12 mouse cellular contexts compared by ENCODE assay signal in the genomic region with DNA sequence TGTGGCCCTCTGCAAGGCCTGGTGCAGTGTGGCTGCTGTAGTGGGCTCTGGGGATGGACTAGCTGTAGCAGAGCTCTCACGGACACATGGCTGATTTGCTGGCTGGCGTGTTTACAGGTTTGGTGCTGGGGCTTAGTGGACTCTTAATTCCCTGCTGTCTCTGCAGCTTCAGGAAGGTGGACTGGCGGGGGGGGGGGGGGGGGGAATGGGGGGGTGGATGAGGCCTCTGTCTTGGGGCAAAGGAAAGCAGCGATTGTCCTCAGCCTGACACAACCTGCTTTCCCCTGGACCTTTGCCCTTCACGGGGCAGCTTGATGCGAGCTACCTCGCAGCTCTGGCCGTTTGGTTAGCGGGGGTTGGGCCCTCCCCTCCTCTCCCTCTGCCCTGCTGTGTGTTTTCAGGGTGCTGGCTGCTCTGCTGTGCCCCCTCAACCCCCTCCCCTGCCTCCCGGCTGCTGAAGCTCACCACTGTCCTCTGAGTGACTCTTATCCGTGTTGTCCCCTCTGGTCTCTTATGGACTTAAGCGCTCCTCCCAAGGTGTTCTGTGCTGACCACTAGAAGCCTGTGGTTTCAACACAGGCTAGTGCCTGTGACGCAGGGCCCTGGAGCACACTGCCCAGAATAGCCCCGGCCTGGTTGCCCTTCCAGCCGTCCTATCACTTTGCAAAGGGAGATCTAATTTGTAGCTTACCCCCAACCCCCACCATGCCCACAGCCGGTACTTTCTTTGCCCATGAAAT. TPM values are rescaled to one million over a fixed set of nuclear protein-coding genes. Genes with fewer than 3 reads are reported as not detected.
DNase-seq lines count a peak whose midpoint lies in the region; ATAC-seq lines count a peak whose summit lies in the region.
"Had no signal": no experiment of that assay in that cellular context is flagged by ENCODE, and none has a peak within 500 bp of the region (broad histone marks: within the 10 kb centered on the region; RNA-seq: fewer than 3 reads in every experiment).

No protein-coding gene starts in this region.

- 44% methylated on average over 13 of the region's 16 CpGs for WGBS in embryonic facial prominence, embryonic 10.5 days
- WGBS in heart, embryonic 14.5 days = 31% methylated on average over 9 of the region's 16 CpGs

- H3K27me3 ChIP-seq in embryonic facial prominence, embryonic 10.5 days (replicated peaks; ENCODE audit: low read depth, poor library complexity, severe bottlenecking) = no peaks in the 10 kb centered on the region
- no peaks in the 10 kb centered on the region for H3K27me3 ChIP-seq in heart, embryonic 14.5 days (ENCODE audit: control insufficient read depth, insufficient read depth, low read length)
- H3K27me3 ChIP-seq: embryonic facial prominence, embryonic 12.5 days had no signal

- H3K27ac ChIP-seq in embryonic facial prominence, embryonic 10.5 days (replicated peaks) = peak overlapping the region; percentile 58; the same call in 1 of the 2 replicates
- H3K27ac ChIP-seq in heart, embryonic 14.5 days (replicated peaks in 1 of 2; ENCODE audit: control insufficient read depth in 1 of 2, insufficient read depth in 1 of 2, low read depth in 2 of 2, low read length in 2 of 2) = peak overlapping the region; percentile 75 to 77
- H3K27ac ChIP-seq: embryonic facial prominence, embryonic 12.5 days had no signal

- peak overlapping the region; percentile 35 for H3K4me2 ChIP-seq in heart, embryonic 14.5 days (ENCODE audit: low read length)
- H3K4me2 ChIP-seq: embryonic facial prominence, embryonic 12.5 days had no signal

- H3K9ac ChIP-seq in heart, embryonic 14.5 days (ENCODE audit: low read length) = peak overlapping the region; percentile 57
- H3K9ac ChIP-seq: embryonic facial prominence, embryonic 12.5 days had no signal

- H3K4me1 ChIP-seq in embryonic facial prominence, embryonic 10.5 days = peaks cover 23% of the 10 kb centered on the region
- peaks cover 10 to 15% of the 10 kb centered on the region in 2 experiments for H3K4me1 ChIP-seq in heart, embryonic 14.5 days (ENCODE audit: control insufficient read depth in 2 of 2, insufficient read depth in 2 of 2, low read length in 2 of 2)

- peaks cover 36% of the 10 kb centered on the region for H3K36me3 ChIP-seq in embryonic facial prominence, embryonic 10.5 days (replicated peaks)
- peaks cover 21% of the 10 kb centered on the region for H3K36me3 ChIP-seq in heart, embryonic 14.5 days (ENCODE audit: control insufficient read depth, insufficient read depth, low read length)

- no peak overlapping the region for H3K4me3 ChIP-seq in embryonic facial prominence, embryonic 10.5 days
- no peak overlapping the region for H3K4me3 ChIP-seq in heart, embryonic 14.5 days (ENCODE audit: control insufficient read depth in 1 of 2, insufficient read depth in 1 of 2, low read depth in 1 of 2, low read length in 2 of 2)
- H3K4me3 ChIP-seq: embryonic facial prominence, embryonic 12.5 days had no signal

- DNase-seq in gastrocnemius, adult 18-20 months (ENCODE audit: low spot score) = peak; percentile 85
- DNase-seq in gastrocnemius, postnatal 4 days (ENCODE audit: low spot score in 2 of 2) = no peak
- no peak for DNase-seq in embryonic facial prominence, embryonic 10.5 days (ENCODE audit: low spot score)
- peak; percentile 79 to 84 for DNase-seq in lung, adult 18-20 months
- DNase-seq in layer of hippocampus, adult 11-12 months (ENCODE audit: low spot score) = no peak
- DNase-seq in layer of hippocampus, postnatal 36 days = no peak
- DNase-seq in cerebellum, postnatal 25 days = no peak

- no peaks in the 10 kb centered on the region for H3K9me3 ChIP-seq in embryonic facial prominence, embryonic 10.5 days
- H3K9me3 ChIP-seq in heart, embryonic 14.5 days (ENCODE audit: control insufficient read depth, low read length) = no peaks in the 10 kb centered on the region
- H3K9me3 ChIP-seq: embryonic facial prominence, embryonic 12.5 days had no signal

- peak; percentile 67 for ATAC-seq in heart, embryonic 14.5 days (ENCODE audit: insufficient number of reproducible peaks, insufficient read depth, low FRiP score, low read depth)

RNA-seq across cellular contexts. Expression of gene Tmem63b, which starts 14.0 kb away (rescaled TPM):
- total RNA-seq in gastrocnemius, adult 18-20 months (2021) = 10 to 100 TPM; 65.0 to 70.8 TPM
- total RNA-seq in gastrocnemius, postnatal 4 days (2021) = 10 to 100 TPM; 48.6 to 56.4 TPM
- polyA plus RNA-seq in embryonic facial prominence, embryonic 10.5 days (2016; fragmentation: Nextera tagmentation; extraction: Ambion mirVana) = 41.6 and 51.6 TPM in 2 replicates
- polyA plus RNA-seq in heart, embryonic 14.5 days (2014; fragmentation: Nextera tagmentation; extraction: Ambion mirVana) = 31.2 and 32.4 TPM in 2 replicates
- 100 to 1,000 TPM; 171 to 180 TPM for total RNA-seq in layer of hippocampus, postnatal 36 days (2021)

RNA-seq across cellular contexts. Expression of gene Mrpl14, which starts 14.5 kb away (rescaled TPM):
- total RNA-seq in gastrocnemius, adult 18-20 months (2021) = 100 to 1,000 TPM; 119 to 165 TPM
- 10 to 100 TPM; 83.4 to 92.2 TPM for total RNA-seq in gastrocnemius, postnatal 4 days (2021)
- 156 and 170 TPM in 2 replicates for polyA plus RNA-seq in embryonic facial prominence, embryonic 10.5 days (2016; fragmentation: Nextera tagmentation; extraction: Ambion mirVana)
- polyA plus RNA-seq in heart, embryonic 14.5 days (2014; fragmentation: Nextera tagmentation; extraction: Ambion mirVana) = 148 and 155 TPM in 2 replicates
- total RNA-seq in layer of hippocampus, postnatal 36 days (2021) = 10 to 100 TPM; 39.5 to 43.9 TPM

RNA-seq across cellular contexts. Expression of gene 1600014C23Rik, which starts 33.0 kb away (rescaled TPM):
- total RNA-seq in gastrocnemius, adult 18-20 months (2021) = not detected
- not detected for total RNA-seq in gastrocnemius, postnatal 4 days (2021)
- not detected in 2 replicates for polyA plus RNA-seq in embryonic facial prominence, embryonic 10.5 days (2016; fragmentation: Nextera tagmentation; extraction: Ambion mirVana)
- 0.73 and 1.0 TPM in 2 replicates for polyA plus RNA-seq in heart, embryonic 14.5 days (2014; fragmentation: Nextera tagmentation; extraction: Ambion mirVana)
- not detected for total RNA-seq in layer of hippocampus, postnatal 36 days (2021)
- total RNA-seq: hematopoietic stem cell, adult 5-6 weeks had no signal
- polyA plus RNA-seq: limb, embryonic 11.5 days; small intestine, adult 2 months had no signal

RNA-seq across cellular contexts. Expression of gene Capn11, which starts 41.5 kb away (rescaled TPM):
- under 1 TPM; 0.21 to 0.66 TPM for total RNA-seq in gastrocnemius, adult 18-20 months (2021)
- 1 to 10 TPM in 1 of 2 experiments, under 1 TPM in 1; 0.10 to 1.5 TPM for total RNA-seq in gastrocnemius, postnatal 4 days (2021)
- 0.81 and 0.84 TPM in 2 replicates for polyA plus RNA-seq in embryonic facial prominence, embryonic 10.5 days (2016; fragmentation: Nextera tagmentation; extraction: Ambion mirVana)
- polyA plus RNA-seq in heart, embryonic 14.5 days (2014; fragmentation: Nextera tagmentation; extraction: Ambion mirVana) = 0.12 TPM in 1 of 2 replicates, not detected in the other
- total RNA-seq in layer of hippocampus, postnatal 36 days (2021) = 1 to 10 TPM in 1 of 2 experiments, under 1 TPM in 1; 0.22 to 1.4 TPM
- polyA plus RNA-seq: small intestine, adult 2 months had no signal

Comparison
In these comparisons a context has a peak if more than half of its experiments do, and no peak if none do; other contexts are left out.
1. DNase-seq: peak in gastrocnemius, adult 18-20 months (single experiment) and lung, adult 18-20 months (2 of 2); none in gastrocnemius, postnatal 4 days (0 of 2), embryonic facial prominence, embryonic 10.5 days (single experiment), layer of hippocampus, adult 11-12 months (single experiment), layer of hippocampus, postnatal 36 days (0 of 2) and cerebellum, postnatal 25 days (0 of 2).